Mouse (Mus musculus) stomach, postnatal 0 days (tissue): ENCODE measurements around the gene Sgip1. TPM values are rescaled to one million over a fixed set of nuclear protein-coding genes. Genes with fewer than 3 reads are reported as not detected.

Experiments
- ATAC-seq: fragments of 200-750 bp; cut with Nextera tagmentation; 2 replicates; pipeline ENCODE4 v1.8.0; 2017; ENCODE audit not compliant: low FRiP score, low TSS enrichment
- DNase-seq: peaks from one replicate; pipeline ENCODE4 v3.0.0-alpha.2; 2016; ENCODE audit warnings: low spot score
- H3K27ac ChIP-seq: fragments of 300-500 bp; sonication (generic); replicated peaks from 2 replicates; pipeline ENCODE4 v1.5.1; 2014; ENCODE audit warnings: mild to moderate bottlenecking, control low read depth
- H3K27me3 ChIP-seq: fragments of 300-500 bp; sonication (generic); 2 replicates; pipeline ENCODE4 v1.6.1; 2014; ENCODE audit warnings: low read length; ENCODE audit not compliant: control insufficient read depth, insufficient read depth
- H3K36me3 ChIP-seq: fragments of 300-500 bp; sonication (generic); 2 replicates; pipeline ENCODE4 v1.6.1; 2014; ENCODE audit warnings: low read length, mixed read lengths; ENCODE audit not compliant: control insufficient read depth, insufficient read depth
- H3K4me1 ChIP-seq: fragments of 300-500 bp; sonication (generic); replicated peaks from 2 replicates; pipeline ENCODE4 v1.6.1; 2014; ENCODE audit warnings: antibody characterized with exemption; ENCODE audit not compliant: control insufficient read depth, insufficient read depth
- H3K4me2 ChIP-seq: fragments of 300-500 bp; sonication (generic); replicated peaks from 2 replicates; pipeline ENCODE4 v1.6.1; 2014; ENCODE audit warnings: low read depth, mild to moderate bottlenecking, control low read depth, moderate library complexity
- H3K4me3 ChIP-seq: fragments of 300-500 bp; sonication (generic); 2 replicates; pipeline ENCODE4 v1.5.1; 2014; ENCODE audit warnings: low read depth, low read length, control low read depth
- H3K9ac ChIP-seq: fragments of 300-500 bp; sonication (generic); 2 replicates; pipeline ENCODE4 v1.6.1; 2014; ENCODE audit warnings: mild to moderate bottlenecking, low read length, control low read depth, mixed read lengths
- H3K9me3 ChIP-seq: fragments of 300-500 bp; sonication (generic); 2 replicates; pipeline ENCODE4 v1.6.1; 2016; ENCODE audit warnings: low read length; ENCODE audit not compliant: control insufficient read depth
- CTCF ChIP-seq: IDR thresholded peaks from 2 replicates; pipeline ENCODE4 v1.5.1; 2016; ENCODE audit warnings: antibody characterized with exemption, low read depth, mild to moderate bottlenecking, moderate library complexity
- EP300 ChIP-seq: optimal IDR thresholded peaks from 2 replicates; pipeline ENCODE3; 2016; ENCODE audit warnings: antibody characterized with exemption
- WGBS: fragments of 180-500 bp; shearing (Covaris S2); extraction: QIAGEN DNeasy Blood & Tissue Kit; methylation state at CpG from one replicate; pipeline ENCODE4 v1.1.7; 2014; 5-methylcytosine and 5-hydroxymethylcytosine counted together
- polyA plus RNA-seq: library from polyadenylated mRNA; unstranded; fragments of >200 nt; fragmentation: Nextera tagmentation; extraction: Ambion mirVana; gene quantifications from 2 replicates; pipeline ENCODE4 v1.2.1, GENCODE M21; 2015

Gene Sgip1
- polyA plus RNA-seq, 1 experiment from 2014 or later: 2.4 TPM

GRCm38 (mm10) chr4:103006943-103007418 lies 265.9 kb downstream of the Sgip1 start:
- no peaks in the 10 kb centered on the region for H3K9me3 ChIP-seq
- no peak overlapping the region for H3K27ac ChIP-seq
- DNase-seq: peak; percentile 40
- no peak overlapping the region for H3K4me3 ChIP-seq
- TF ChIP-seq EP300: no peak
- TF ChIP-seq CTCF: no peak
- no peaks in the 10 kb centered on the region for H3K4me1 ChIP-seq
- H3K4me2 ChIP-seq: no peak overlapping the region
- H3K27me3 ChIP-seq: no peaks in the 10 kb centered on the region
- no peaks in the 10 kb centered on the region for H3K36me3 ChIP-seq
- 16% methylated on average over 4 of the region's 4 CpGs for WGBS
- no peak for ATAC-seq
- no peak overlapping the region for H3K9ac ChIP-seq

- Histone ChIP-seq H3K27me3 (no peaks in the 10 kb centered on the region), H3K36me3 (no peaks in the 10 kb centered on the region), H3K4me2 (no peak overlapping the region), H3K9me3 (no peaks in the 10 kb centered on the region), H3K27ac (no peak overlapping the region), H3K4me1 (no peaks in the 10 kb centered on the region), H3K9ac (no peak overlapping the region), H3K4me3 (no peak overlapping the region)
- WGBS: 95% methylated on average over 4 of the region's 4 CpGs
- TF ChIP-seq EP300: no peak
- no peak for TF ChIP-seq CTCF
- DNase-seq (no peak), ATAC-seq (no peak)
Measured at GRCm38 (mm10) chr4:103010734-103011133, 269.6 kb downstream of the Sgip1 start.

GRCm38 (mm10) chr4:103011823-103012222 lies 270.7 kb downstream of the Sgip1 start:
- ATAC-seq: no peak
- no peak for DNase-seq

GRCm38 (mm10) chr4:103013490-103013889 lies 272.4 kb downstream of the Sgip1 start:
- no peak for ATAC-seq
- Histone ChIP-seq H3K9me3 (no peaks in the 10 kb centered on the region), H3K4me1 (no peaks in the 10 kb centered on the region), H3K36me3 (no peaks in the 10 kb centered on the region), H3K27ac (no peak overlapping the region), H3K4me2 (peak overlapping the region; percentile 27; the same call in 1 of the 2 replicates), H3K9ac (no peak overlapping the region), H3K4me3 (no peak overlapping the region), H3K27me3 (no peaks in the 10 kb centered on the region)
- TF ChIP-seq CTCF (no peak), EP300 (no peak)
- 14% methylated on average over 4 of the region's 4 CpGs for WGBS
- DNase-seq: no peak

More at GRCm38 (mm10) chr4:103011823-103012222, 270.7 kb downstream of the Sgip1 start:
- Histone ChIP-seq H3K27ac (no peak overlapping the region), H3K36me3 (no peaks in the 10 kb centered on the region), H3K27me3 (no peaks in the 10 kb centered on the region), H3K4me2 (no peak overlapping the region), H3K4me1 (no peaks in the 10 kb centered on the region), H3K9ac (no peak overlapping the region), H3K4me3 (no peak overlapping the region), H3K9me3 (no peaks in the 10 kb centered on the region)
- WGBS: 42% methylated on average over 7 of the region's 7 CpGs
- TF ChIP-seq EP300 (no peak), CTCF (no peak)

Other genes with a start within 250 kb of the Sgip1 start
- 1.6 and 2.6 TPM in 2 replicates for gene Tctex1d1, start 237.3 kb downstream of the Sgip1 start, polyA plus RNA-seq